Comparison of ENCODE assay signal across 20 mouse cellular contexts in the genomic region with DNA sequence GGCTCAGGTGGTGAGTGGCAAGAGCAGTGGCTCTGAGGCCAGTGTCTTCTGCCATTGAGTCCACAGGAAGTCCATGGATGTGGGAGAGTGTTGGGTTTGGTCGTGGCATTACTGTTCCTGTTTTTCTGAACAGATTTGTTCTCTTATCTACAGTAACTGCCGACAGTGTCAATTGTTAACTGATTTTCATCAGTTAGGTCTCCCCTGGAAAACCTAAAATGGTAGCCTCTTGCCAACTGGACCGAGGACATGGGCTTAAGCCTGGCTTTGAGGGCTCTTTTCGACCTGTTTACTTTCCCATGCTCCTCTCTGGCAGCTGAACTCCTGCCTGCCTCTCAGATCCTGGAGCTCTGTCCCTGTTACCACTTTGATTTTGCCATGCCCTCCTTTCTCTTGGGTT.
"Had no signal": no experiment of that assay in that cellular context is flagged by ENCODE, and none has a peak within 500 bp of the region (broad histone marks: within the 10 kb centered on the region; RNA-seq: fewer than 3 reads in every experiment).

No protein-coding gene starts in this region.

- H3K27me3 ChIP-seq: limb, embryonic 13.5 days; midbrain, embryonic 12.5 days; midbrain, embryonic 15.5 days; neural tube, embryonic 12.5 days; neural tube, embryonic 15.5 days had no signal

- H3K9me3 ChIP-seq: limb, embryonic 10.5 days; limb, embryonic 13.5 days; midbrain, embryonic 12.5 days; midbrain, embryonic 15.5 days; neural tube, embryonic 12.5 days; neural tube, embryonic 15.5 days had no signal

- H3K36me3 ChIP-seq: midbrain, embryonic 12.5 days; midbrain, embryonic 15.5 days; neural tube, embryonic 12.5 days; neural tube, embryonic 15.5 days had no signal

- ATAC-seq: liver, postnatal 0 days; lung, postnatal 0 days; midbrain, embryonic 15.5 days had no signal

- H3K4me3 ChIP-seq: limb, embryonic 10.5 days; limb, embryonic 13.5 days; midbrain, embryonic 12.5 days; midbrain, embryonic 15.5 days; neural tube, embryonic 12.5 days; neural tube, embryonic 15.5 days had no signal

- H3K27ac ChIP-seq: limb, embryonic 10.5 days; limb, embryonic 13.5 days; liver, embryonic 14.5 days; macrophage; midbrain, embryonic 12.5 days; midbrain, embryonic 15.5 days; neural tube, embryonic 12.5 days; neural tube, embryonic 15.5 days; stomach, postnatal 0 days had no signal

- DNase-seq: kidney, adult 11 months; kidney, adult 9 months; kidney, postnatal 25 days; liver; liver, postnatal 0 days; lung, embryonic 14.5 days; right cerebral cortex, adult 18-20 months; right cerebral cortex, postnatal 14 days; right cerebral cortex, postnatal 4 days; thymus, postnatal 25 days had no signal
